Mouse (Mus musculus) kidney, adult 2 months (tissue): Measurements from ENCODE around the gene Zbtb38. TPM values are rescaled to one million over a fixed set of nuclear protein-coding genes. Genes with fewer than 3 reads are reported as not detected.
A peak's percentile ranks its signal among the peaks of the same experiment; 100 is the strongest.

Experiments
- DNase-seq: peaks from one replicate; pipeline ENCODE4 v3.0.0; 2021
- H3K27ac ChIP-seq: fragments of 200-500 bp; 2 replicates; pipeline ENCODE4 v1.5.1; 2012; ENCODE audit warnings: low read depth, low read length, control low read depth, inconsistent platforms; ENCODE audit not compliant: insufficient read depth
- H3K27me3 ChIP-seq: fragments of 200-500 bp; replicated peaks from 2 replicates; pipeline ENCODE4 v1.6.1; 2012; ENCODE audit warnings: mild to moderate bottlenecking, moderate library complexity, low read length, inconsistent platforms; ENCODE audit not compliant: control insufficient read depth, insufficient read depth
- H3K36me3 ChIP-seq: fragments of 200-500 bp; 2 replicates; pipeline ENCODE4 v1.6.1; 2012; ENCODE audit warnings: mild to moderate bottlenecking, moderate library complexity, low read length, inconsistent platforms; ENCODE audit not compliant: control insufficient read depth, insufficient read depth
- H3K4me1 ChIP-seq: fragments of 200-500 bp; 2 replicates; pipeline ENCODE4 v1.6.1; 2011; ENCODE audit warnings: low read length; ENCODE audit not compliant: control insufficient read depth, insufficient read depth
- H3K4me3 ChIP-seq: fragments of 200-500 bp; 2 replicates; pipeline ENCODE4 v1.5.1; 2011; ENCODE audit warnings: mild to moderate bottlenecking, low read depth, low read length, control low read depth; ENCODE audit not compliant: insufficient read depth
- CTCF ChIP-seq: fragments of 200-500 bp; conservative IDR thresholded peaks from 2 replicates; pipeline ENCODE4 v1.5.1; 2011; ENCODE audit warnings: low read depth, mild to moderate bottlenecking, control low read depth, low read length, moderate library complexity, mixed read lengths; ENCODE audit not compliant: insufficient read depth, insufficient read length
- POLR2A ChIP-seq: fragments of 200-500 bp; IDR thresholded peaks from one replicate; pipeline ENCODE4 v1.6.1; 2011; ENCODE audit warnings: low read depth, low read length, control low read depth
- WGBS: fragments of 180-500 bp; shearing (Covaris S2); methylation state at CpG from one replicate; pipeline ENCODE4 v1.1.7; 2018; 5-methylcytosine and 5-hydroxymethylcytosine counted together
- polyA plus RNA-seq: library from polyadenylated mRNA; depleted of rRNA; stranded (reverse); fragments of >200 nt; gene quantifications from 2 replicates; pipeline ENCODE4 v1.2.3, GENCODE M21; 2012; rRNA removed

The Zbtb38 gene
- polyA plus RNA-seq, 1 experiment, result 10.2 TPM

DNA sequence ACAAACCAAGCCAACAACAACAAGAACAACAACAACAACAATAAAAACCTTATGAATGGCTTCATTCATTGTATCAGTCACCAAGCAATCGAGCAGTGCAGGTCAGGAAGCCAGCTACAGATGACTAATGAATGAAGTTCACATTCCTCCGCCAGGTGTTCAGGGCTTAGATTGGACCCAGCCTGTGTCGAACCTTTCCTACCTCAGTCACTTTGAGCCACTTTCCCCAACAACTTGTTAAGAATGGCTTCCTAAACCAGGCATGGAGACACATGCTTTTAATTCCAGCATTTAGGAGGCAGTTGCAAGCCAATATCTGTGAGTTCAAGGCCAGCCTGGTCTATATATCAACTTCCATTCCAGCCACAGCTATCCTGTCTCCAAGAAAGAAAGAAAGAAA lies 116.7 kb downstream of the Zbtb38 start:
- Histone ChIP-seq H3K27me3 (no peaks in the 10 kb centered on the region), H3K4me3 (no peak overlapping the region), H3K27ac (no peak overlapping the region), H3K4me1 (peaks cover 21% of the 10 kb centered on the region), H3K36me3 (no peaks in the 10 kb centered on the region)
- 62% methylated on average over 3 of the region's 3 CpGs for WGBS
- TF ChIP-seq CTCF (no peak), POLR2A (no peak)
- DNase-seq, result no peak

DNA sequence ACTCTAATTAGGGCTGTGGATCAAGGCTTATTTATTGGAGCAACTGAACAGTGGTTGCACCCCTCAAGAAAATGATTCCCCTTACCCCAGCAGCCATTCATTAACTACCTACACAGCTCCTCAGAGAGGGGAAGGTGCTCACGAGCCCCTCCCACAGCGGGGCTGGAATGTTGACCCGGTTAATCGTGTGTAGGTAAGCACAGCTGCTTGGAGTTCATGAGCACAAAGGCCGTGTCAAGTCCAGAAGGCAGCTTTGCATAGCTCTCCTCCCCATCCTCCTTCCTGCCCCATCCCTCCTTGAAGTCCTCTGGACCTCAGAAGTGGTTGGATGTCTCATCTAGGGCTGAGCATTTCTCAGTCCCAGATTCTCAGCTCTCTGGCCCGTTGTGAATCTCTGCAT lies 117.5 kb downstream of the Zbtb38 start:
- Histone ChIP-seq H3K4me1 (peaks cover 21% of the 10 kb centered on the region), H3K4me3 (no peak overlapping the region), H3K36me3 (no peaks in the 10 kb centered on the region), H3K27ac (no peak overlapping the region), H3K27me3 (no peaks in the 10 kb centered on the region)
- TF ChIP-seq POLR2A (no peak), CTCF (no peak)
- WGBS, result 36% methylated on average over 6 of the region's 6 CpGs
- peak; percentile 89 for DNase-seq

DNA sequence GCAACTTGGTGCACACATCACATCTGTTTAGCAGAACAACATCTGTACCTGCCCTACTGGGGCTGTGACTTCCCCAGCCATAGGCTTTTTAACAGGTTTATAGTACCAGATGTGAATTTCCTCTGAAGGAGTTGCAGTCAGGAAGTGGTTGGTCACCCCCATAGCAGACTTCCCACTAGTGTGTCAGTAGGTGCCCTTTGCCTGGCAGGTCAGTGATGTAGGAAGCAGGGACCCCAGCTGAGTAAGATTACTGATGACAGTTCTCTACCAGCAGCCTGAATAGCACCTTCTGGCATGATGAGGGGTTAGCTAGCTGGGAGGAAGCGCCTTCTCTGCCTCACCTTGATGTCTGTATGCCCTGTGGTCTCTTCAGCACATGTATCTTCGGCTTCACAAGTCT lies 118.9 kb downstream of the Zbtb38 start:
- no peak overlapping the region for H3K4me3 ChIP-seq
- no peak for DNase-seq
- 0 out of 2 replicates have a peak overlapping the region, but pooled peaks have one; percentile 19 for H3K27ac ChIP-seq
- H3K36me3 ChIP-seq, result no peaks in the 10 kb centered on the region
- peaks cover 14% of the 10 kb centered on the region for H3K4me1 ChIP-seq
- TF ChIP-seq POLR2A, result no peak
- no peaks in the 10 kb centered on the region for H3K27me3 ChIP-seq
- 100% methylated on average over 2 of the region's 2 CpGs for WGBS

Other genes with a start within 250 kb of the Zbtb38 start
- gene Gm28729, start 227.6 kb downstream of the Zbtb38 start, polyA plus RNA-seq, result not detected in 2 replicates
- gene Rasa2, start 121.2 kb downstream of the Zbtb38 start, polyA plus RNA-seq, result 2.5 and 3.5 TPM in 2 replicates
- 7.6 and 10.7 TPM in 2 replicates for gene Pxylp1, start 139.8 kb upstream of the Zbtb38 start, polyA plus RNA-seq